Mouse (Mus musculus): ENCODE results near the gene Sgms1. TPM values are rescaled to one million over a fixed set of nuclear protein-coding genes. Genes with fewer than 3 reads are reported as not detected.
A peak's percentile ranks its signal among the peaks of the same experiment; 100 is the strongest.

The Sgms1 gene
- polyA plus RNA-seq, 1 experiment = 18.2 TPM

- no peak for TF ChIP-seq GATA1 (IDR thresholded peaks at IDR 0.05; ENCODE audit: low read length)
Measured at GRCm38 (mm10) chr19:32260869-32261688, 128.4 kb downstream of the Sgms1 start.

- TF ChIP-seq GATA1 (IDR thresholded peaks at IDR 0.05; ENCODE audit: low read length) = no peak
Measured at GRCm38 (mm10) chr19:32259830-32260229, 129.7 kb downstream of the Sgms1 start.

- no peak for TF ChIP-seq GATA1 (IDR thresholded peaks at IDR 0.05; ENCODE audit: low read length)
Measured at GRCm38 (mm10) chr19:32259048-32259447, 130.5 kb downstream of the Sgms1 start.

- peak; percentile 49 for TF ChIP-seq GATA1 (IDR thresholded peaks at IDR 0.05; ENCODE audit: low read length)
Measured at GRCm38 (mm10) chr19:32258146-32258545, 131.4 kb downstream of the Sgms1 start.

GRCm38 (mm10) chr19:32257616-32258015 lies 131.9 kb downstream of the Sgms1 start:
- no peak for TF ChIP-seq GATA1 (IDR thresholded peaks at IDR 0.05; ENCODE audit: low read length)

- no peak for TF ChIP-seq GATA1 (IDR thresholded peaks at IDR 0.05; ENCODE audit: low read length)
Measured at GRCm38 (mm10) chr19:32256706-32257415, 132.7 kb downstream of the Sgms1 start.

- no peak for TF ChIP-seq GATA1 (IDR thresholded peaks at IDR 0.05; ENCODE audit: low read length)
Measured at GRCm38 (mm10) chr19:32255429-32256185, 133.9 kb downstream of the Sgms1 start.

GRCm38 (mm10) chr19:32254739-32255344 lies 134.7 kb downstream of the Sgms1 start:
- no peak for TF ChIP-seq GATA1 (IDR thresholded peaks at IDR 0.05; ENCODE audit: low read length)

- peak; percentile 50 for TF ChIP-seq GATA1 (IDR thresholded peaks at IDR 0.05; ENCODE audit: low read length)
Measured at GRCm38 (mm10) chr19:32254204-32254603, 135.3 kb downstream of the Sgms1 start.

- TF ChIP-seq GATA1 (IDR thresholded peaks at IDR 0.05; ENCODE audit: low read length) = no peak
Measured at GRCm38 (mm10) chr19:32252987-32253386, 136.5 kb downstream of the Sgms1 start.

GRCm38 (mm10) chr19:32252451-32252850 lies 137.1 kb downstream of the Sgms1 start:
- no peak for TF ChIP-seq GATA1 (IDR thresholded peaks at IDR 0.05; ENCODE audit: low read length)

GRCm38 (mm10) chr19:32249181-32250130 lies 140.1 kb downstream of the Sgms1 start:
- TF ChIP-seq GATA1 (IDR thresholded peaks at IDR 0.05; ENCODE audit: low read length) = no peak

GRCm38 (mm10) chr19:32244881-32245280 lies 144.6 kb downstream of the Sgms1 start:
- no peak for TF ChIP-seq GATA1 (IDR thresholded peaks at IDR 0.05; ENCODE audit: low read length)

GRCm38 (mm10) chr19:32243246-32243645 lies 146.3 kb downstream of the Sgms1 start:
- no peak for TF ChIP-seq GATA1 (IDR thresholded peaks at IDR 0.05; ENCODE audit: low read length)

Measured in G1E-ER4 (cell line).